ENCODE assay signal across 8 mouse cellular contexts in genomic region chr12:71136974-71137491, GRCm38 (mm10). TPM values are rescaled to one million over a fixed set of nuclear protein-coding genes. Genes with fewer than 3 reads are reported as not detected.
DNase-seq lines count a peak whose midpoint lies in the region; ATAC-seq and TF ChIP-seq lines count a peak whose summit lies in the region.

No protein-coding gene starts in this region.

- peaks cover 45% of the 10 kb centered on the region for H3K4me1 ChIP-seq in G1E (ENCODE audit: insufficient read depth, low read depth, low read length)
- H3K4me1 ChIP-seq in forebrain, embryonic 16.5 days (replicated peaks; ENCODE audit: control insufficient read depth, insufficient read depth, low read length): peaks cover 30% of the 10 kb centered on the region
- H3K4me1 ChIP-seq in lung, embryonic 15.5 days: peaks cover 16% of the 10 kb centered on the region

- H3K4me2 ChIP-seq in forebrain, embryonic 16.5 days (ENCODE audit: low read length): peak overlapping the region; percentile 97
- H3K4me2 ChIP-seq in lung, embryonic 15.5 days: peak overlapping the region; percentile 83

- H3K36me3 ChIP-seq in G1E (replicated peaks): peaks cover 55% of the 10 kb centered on the region
- peaks cover 5% of the 10 kb centered on the region; the same call in 1 of the 2 replicates for H3K36me3 ChIP-seq in forebrain, embryonic 16.5 days (ENCODE audit: control insufficient read depth, insufficient read depth)
- peaks cover 36% of the 10 kb centered on the region for H3K36me3 ChIP-seq in lung, embryonic 15.5 days

- 0% methylated on average over 30 of the region's 30 CpGs for WGBS in forebrain, embryonic 16.5 days
- WGBS in lung, embryonic 15.5 days: under 1% methylated on average over 30 of the region's 30 CpGs

- intact Hi-C loops in heart, postnatal 36 days (cut with DNase I): loop anchor here (5.0 to 10.0 kb wide), 2 partner anchors 165 to 682 kb away; partner anchors contain the start of genes Psma3 and Tmx1

- peak overlapping the region; percentile 84 for H3K9ac ChIP-seq in forebrain, embryonic 16.5 days (replicated peaks; ENCODE audit: low read depth, low read length)
- peak overlapping the region; percentile 96 for H3K9ac ChIP-seq in lung, embryonic 15.5 days

- H3K27me3 ChIP-seq in G1E (ENCODE audit: insufficient read depth, low read length): no peaks in the 10 kb centered on the region
- no peaks in the 10 kb centered on the region for H3K27me3 ChIP-seq in forebrain, embryonic 16.5 days (replicated peaks; ENCODE audit: control insufficient read depth, insufficient read depth, low read length)
- no peaks in the 10 kb centered on the region for H3K27me3 ChIP-seq in lung, embryonic 15.5 days

- TF ChIP-seq CTCF in G1E (IDR thresholded peaks at IDR 0.05; ENCODE audit: low read depth, low read length): no peak
- no peak for TF ChIP-seq CTCF in layer of hippocampus, adult 2 months (conservative IDR thresholded peaks at IDR 0.05)

- peak overlapping the region; percentile 83 for H3K4me3 ChIP-seq in G1E (ENCODE audit: low read depth, low read length)
- peak overlapping the region; percentile 83 for H3K4me3 ChIP-seq in forebrain, embryonic 16.5 days (replicated peaks; ENCODE audit: low read length)
- peak overlapping the region; percentile 97 for H3K4me3 ChIP-seq in layer of hippocampus, adult 2 months
- peak overlapping the region; percentile 97 for H3K4me3 ChIP-seq in lung, embryonic 15.5 days

- peak; percentile 62 for ATAC-seq in G1E (ENCODE audit: extremely low read depth, insufficient number of reproducible peaks, low FRiP score, poor library complexity, severe bottlenecking)
- peak; percentile 84 for ATAC-seq in forebrain, embryonic 16.5 days
- peak; percentile 81 for ATAC-seq in lung, embryonic 15.5 days (ENCODE audit: borderline replicate concordance, extremely low read depth, low FRiP score, low TSS enrichment)

- H3K27ac ChIP-seq in forebrain, embryonic 16.5 days (ENCODE audit: low read length): peak overlapping the region; percentile 91
- peak overlapping the region; percentile 99 for H3K27ac ChIP-seq in layer of hippocampus, adult 2 months
- peak overlapping the region; percentile 71 for H3K27ac ChIP-seq in lung, embryonic 15.5 days

- no peaks in the 10 kb centered on the region for H3K9me3 ChIP-seq in G1E (replicated peaks)
- no peaks in the 10 kb centered on the region for H3K9me3 ChIP-seq in forebrain, embryonic 16.5 days (ENCODE audit: control insufficient read depth, low read length)
- no peaks in the 10 kb centered on the region for H3K9me3 ChIP-seq in lung, embryonic 15.5 days

- peak; percentile 65 for DNase-seq in G1E (ENCODE audit: low spot score)
- DNase-seq in cerebellum, adult 18-20 months: peak; percentile 76 to 84
- DNase-seq in heart, postnatal 36 days: peak; percentile 81 to 88
- DNase-seq in layer of hippocampus, adult 2 months (ENCODE audit: low spot score in 2 of 2): peak; percentile 56 to 79
- DNase-seq in ovary, adult 18-20 months (ENCODE audit: low spot score): peak; percentile 50
- peak; percentile 64 to 87 for DNase-seq in thymus, postnatal 10 days (ENCODE audit: low spot score in 2 of 2)

RNA-seq across cellular contexts. Expression of gene 2700049A03Rik, which starts 0.4 kb away (rescaled TPM):
- 43.6 and 52.9 TPM in 2 replicates for total RNA-seq in G1E (2014; fragmentation: Nextera tagmentation)
- 23.8 and 26.7 TPM in 2 replicates for total RNA-seq in G1E (2017)
- 0.86 and 1.4 TPM in 2 replicates for polyA plus RNA-seq in G1E (2012)
- 18.4 and 18.6 TPM in 2 replicates for polyA plus RNA-seq in forebrain, embryonic 16.5 days (2015; fragmentation: Nextera tagmentation; extraction: Ambion mirVana)
- total RNA-seq in heart, postnatal 36 days (2021): 1 to 10 TPM; 3.2 to 3.3 TPM
- 1 to 10 TPM; 7.5 to 9.0 TPM for total RNA-seq in layer of hippocampus, adult 2 months (2021)
- polyA plus RNA-seq in lung, embryonic 15.5 days (2015; fragmentation: Nextera tagmentation; extraction: Ambion mirVana): 14.5 and 14.7 TPM in 2 replicates

RNA-seq across cellular contexts. Expression of gene Timm9, which starts 0.5 kb away (rescaled TPM):
- 106 and 135 TPM in 2 replicates for total RNA-seq in G1E (2014; fragmentation: Nextera tagmentation)
- 123 and 131 TPM in 2 replicates for total RNA-seq in G1E (2017)
- polyA plus RNA-seq in G1E (2012): 24.6 and 41.9 TPM in 2 replicates
- 83.9 and 105 TPM in 2 replicates for polyA plus RNA-seq in forebrain, embryonic 16.5 days (2015; fragmentation: Nextera tagmentation; extraction: Ambion mirVana)
- 10 to 100 TPM; 26.5 to 30.0 TPM for total RNA-seq in heart, postnatal 36 days (2021)
- 10 to 100 TPM; 61.7 to 69.7 TPM for total RNA-seq in layer of hippocampus, adult 2 months (2021)
- 66.9 and 67.0 TPM in 2 replicates for polyA plus RNA-seq in lung, embryonic 15.5 days (2015; fragmentation: Nextera tagmentation; extraction: Ambion mirVana)

RNA-seq across cellular contexts. Expression of gene Tomm20l, which starts 25.8 kb away (rescaled TPM):
- total RNA-seq in G1E (2014; fragmentation: Nextera tagmentation): not detected in 2 replicates
- not detected in 2 replicates for total RNA-seq in G1E (2017)
- polyA plus RNA-seq in G1E (2012): not detected in 2 replicates
- not detected in 2 replicates for polyA plus RNA-seq in forebrain, embryonic 16.5 days (2015; fragmentation: Nextera tagmentation; extraction: Ambion mirVana)
- 1 to 10 TPM in 1 of 2 experiments, not detected in 1; 1.2 TPM for total RNA-seq in heart, postnatal 36 days (2021)
- not detected for total RNA-seq in layer of hippocampus, adult 2 months (2021)
- 0.40 and 0.65 TPM in 2 replicates for polyA plus RNA-seq in lung, embryonic 15.5 days (2015; fragmentation: Nextera tagmentation; extraction: Ambion mirVana)

Comparison
In these comparisons a context has a peak if more than half of its experiments do, and no peak if none do; other contexts are left out.
1. Peak in every context shown above with its lines: DNase-seq, ATAC-seq, H3K4me3 ChIP-seq and H3K27ac ChIP-seq.